Mouse (Mus musculus) cerebellum, adult 2 months (tissue): ENCODE results near the gene Gm853.

Experiments used
- CTCF ChIP-seq: fragments of 200-500 bp; IDR thresholded peaks from 2 replicates; pipeline ENCODE4 v1.5.1; 2011; ENCODE audit warnings: low read depth, mild to moderate bottlenecking, control low read depth, low read length, moderate library complexity, borderline replicate concordance; ENCODE audit not compliant: insufficient read depth
- POLR2A ChIP-seq: fragments of 200-500 bp; IDR thresholded peaks from 2 replicates; pipeline ENCODE4 v1.6.1; 2011; ENCODE audit warnings: low read length, control low read depth, borderline replicate concordance; ENCODE audit not compliant: insufficient read depth

DNA sequence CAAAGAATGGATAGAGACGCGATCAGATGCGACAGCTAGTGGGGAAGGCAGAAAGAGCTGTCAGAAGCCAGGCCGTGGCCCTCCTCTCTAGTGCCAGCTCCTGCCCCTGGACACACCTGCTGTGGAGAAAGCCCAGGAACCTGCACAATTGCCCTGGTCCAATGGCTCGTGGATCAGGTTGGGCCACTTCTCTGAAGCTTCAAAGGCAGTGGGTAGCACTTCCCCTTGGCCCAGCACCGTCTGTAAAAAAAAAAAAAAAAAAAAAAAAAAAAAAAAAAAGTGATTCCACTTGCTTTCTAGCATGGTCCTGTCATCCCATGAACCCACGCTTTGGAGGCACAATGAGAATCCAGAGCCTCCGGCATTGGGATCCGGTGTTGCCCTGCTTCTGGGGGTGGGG lies 54.4 kb downstream of the Gm853 start:
- TF ChIP-seq POLR2A = no peak
- no peak for TF ChIP-seq CTCF
